Mouse (Mus musculus): ENCODE data around the gene Rdm1. TPM values are rescaled to one million over a fixed set of nuclear protein-coding genes. Genes with fewer than 3 reads are reported as not detected.
A peak's percentile ranks its signal among the peaks of the same experiment; 100 is the strongest.
"Not testable (repeated sequence)": the region's sequence is repeated elsewhere in the genome, so short reads cannot be mapped to it uniquely, and the experiment has no call there.

The Rdm1 gene
- total RNA-seq, 2 experiments from 2014 or later = 4.2 to 7.7 TPM

DNA sequence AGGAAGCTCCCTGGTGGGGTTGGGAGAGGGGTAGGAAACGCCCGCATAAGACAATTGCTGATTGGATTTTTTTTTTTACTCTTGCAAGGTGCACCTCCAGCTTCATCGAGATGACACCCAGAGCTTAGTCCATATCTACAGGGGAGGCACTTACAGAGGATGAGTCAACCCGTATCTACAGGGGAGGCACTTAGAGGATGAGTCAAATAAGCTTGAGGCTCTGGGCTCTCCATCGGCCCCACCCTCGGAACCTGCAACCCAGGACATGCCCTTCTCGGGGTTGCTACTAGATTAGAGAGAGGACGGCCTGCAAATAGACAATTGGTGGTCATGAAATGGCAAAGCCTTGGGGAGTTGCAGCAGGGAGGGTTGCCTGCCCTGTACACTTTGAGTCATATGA, 10.9 kb upstream of the Rdm1 start:
- DNase-seq (ENCODE audit: low spot score in 2 of 2) = no peak

DNA sequence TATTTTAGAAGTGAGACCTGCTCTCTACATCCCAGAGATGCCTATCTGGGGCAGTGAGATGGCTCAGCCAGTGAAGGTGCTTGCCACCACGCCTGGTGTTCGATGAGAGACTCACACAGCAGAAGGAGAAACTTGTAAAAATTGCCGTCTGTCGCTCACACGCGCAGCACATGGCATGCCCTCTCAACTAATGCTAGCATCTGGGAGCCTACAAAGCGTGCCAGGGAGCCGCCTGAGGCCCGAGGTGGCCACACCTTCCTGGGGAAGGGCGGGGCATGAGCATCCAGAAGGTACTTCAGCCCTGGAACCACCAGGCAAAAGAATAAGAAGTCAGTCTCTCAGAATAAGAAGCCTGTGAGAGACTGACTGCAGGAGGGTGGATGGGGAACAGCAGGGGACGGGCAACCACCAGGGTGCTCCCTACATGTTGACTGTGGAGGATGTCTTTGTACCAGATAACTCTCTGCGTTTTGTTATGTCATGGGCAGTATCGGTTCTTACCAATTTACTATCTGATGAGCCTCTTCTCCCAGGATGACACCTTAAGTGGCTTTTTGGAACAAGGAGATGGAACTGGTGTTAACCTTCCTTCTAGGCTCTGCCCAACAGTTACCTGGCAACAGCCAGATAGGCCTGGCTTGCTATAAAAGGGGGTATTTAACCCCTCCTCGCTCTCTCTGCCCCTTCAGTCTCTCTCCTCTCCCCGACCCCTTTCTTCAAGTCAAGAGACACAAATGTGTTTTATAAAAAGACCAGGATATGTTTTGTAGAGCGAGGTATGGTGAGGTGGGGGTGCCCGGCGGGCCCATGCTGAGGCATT, 9.8 kb upstream of the Rdm1 start:
- DNase-seq (ENCODE audit: low spot score in 2 of 2) = peak; percentile 22 to 48

DNA sequence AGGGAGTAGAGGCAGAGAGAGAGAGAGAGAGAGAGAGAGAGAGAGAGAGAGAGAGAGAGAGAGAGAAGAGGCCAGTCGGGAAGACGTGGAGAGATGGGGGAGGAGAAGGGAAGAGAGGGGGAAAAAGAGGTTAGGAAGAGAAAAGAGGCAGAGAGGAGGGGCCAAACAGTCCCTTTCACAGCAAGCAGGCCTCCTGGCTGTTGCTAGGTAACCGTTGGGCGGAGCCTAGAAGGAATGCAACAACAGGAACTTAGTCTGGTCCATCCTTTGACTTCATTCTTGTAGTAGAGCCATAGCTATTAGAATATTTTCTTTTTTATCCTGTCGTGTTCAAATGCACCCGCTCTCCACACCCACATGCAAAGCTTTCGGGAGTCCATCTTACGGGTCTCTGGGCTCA, 9.1 kb upstream of the Rdm1 start:
- DNase-seq (ENCODE audit: low spot score in 2 of 2) = peak; percentile 28 to 36

- no peak for DNase-seq (ENCODE audit: low spot score in 2 of 2)
Measured at GRCm38 (mm10) chr11:101618596-101618995, 8.4 kb upstream of the Rdm1 start.

- not testable (repeated sequence) for DNase-seq (ENCODE audit: low spot score in 2 of 2)
Measured at GRCm38 (mm10) chr11:101620022-101620655, 6.9 kb upstream of the Rdm1 start.

- DNase-seq (ENCODE audit: low spot score in 2 of 2) = no peak
Measured at GRCm38 (mm10) chr11:101626649-101626994, 373 bp upstream of the Rdm1 start.

DNA sequence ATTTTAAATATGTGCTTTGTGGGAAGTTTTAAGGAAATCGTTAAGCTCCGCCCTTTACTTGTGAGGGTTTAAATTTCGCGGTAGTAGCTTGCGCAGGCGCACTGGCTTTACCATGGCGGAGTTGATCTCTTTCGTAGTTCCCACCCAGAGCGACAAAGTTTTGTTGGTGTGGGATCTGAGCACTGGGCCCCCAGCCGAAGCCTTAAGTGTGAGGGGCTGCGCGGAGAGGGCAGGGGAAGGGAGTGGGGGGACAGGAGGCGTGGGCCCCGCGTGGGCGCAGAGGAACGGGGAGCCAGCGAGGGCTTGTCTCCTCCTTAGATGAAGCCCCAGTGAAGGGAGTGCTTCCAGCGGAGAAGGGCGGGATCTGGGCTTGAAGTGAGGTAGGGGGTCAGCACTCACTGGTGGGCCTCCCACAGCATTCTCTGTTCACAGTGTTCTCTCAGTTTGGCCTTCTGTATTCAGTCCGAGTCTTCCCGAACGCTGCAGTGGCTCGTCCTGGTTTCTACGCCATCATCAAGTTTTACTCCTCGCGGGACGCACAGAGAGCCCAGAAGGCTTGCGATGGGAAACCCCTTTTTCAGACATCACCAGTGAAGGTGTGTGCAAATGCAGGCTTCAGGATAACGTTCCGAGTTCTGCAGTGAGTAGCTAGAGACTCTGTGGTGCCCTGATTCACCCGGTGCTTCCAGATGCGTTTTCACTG, 1.0 kb downstream of the Rdm1 start:
- peak; percentile 89 to 91 for DNase-seq (ENCODE audit: low spot score in 2 of 2)

GRCm38 (mm10) chr11:101628733-101629417, 1.9 kb downstream of the Rdm1 start:
- not testable (repeated sequence) for DNase-seq (ENCODE audit: low spot score in 2 of 2)

DNA sequence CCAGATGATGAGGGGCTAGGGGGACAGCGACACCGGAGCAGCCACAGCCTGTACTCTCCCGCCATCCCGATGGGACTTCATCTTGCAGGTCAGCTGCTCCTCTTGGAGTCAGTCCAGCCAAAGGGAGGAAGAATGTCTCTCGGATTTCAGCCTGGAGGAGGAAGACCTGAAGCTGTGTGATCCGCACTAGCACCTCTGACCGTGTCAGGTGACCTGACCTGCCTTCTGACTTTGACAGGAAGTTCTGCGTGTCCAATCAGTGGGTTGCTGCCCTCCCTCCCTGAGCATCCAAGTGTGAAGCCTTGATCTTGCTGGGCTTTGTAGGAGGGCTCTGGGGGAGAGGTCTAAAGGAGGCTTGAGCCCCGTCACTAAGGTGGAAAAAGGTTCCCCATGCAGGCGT, 8.7 kb downstream of the Rdm1 start:
- no peak for DNase-seq (ENCODE audit: low spot score in 2 of 2)

- no peak for DNase-seq (ENCODE audit: low spot score in 2 of 2)
Measured at GRCm38 (mm10) chr11:101639761-101640160, 12.8 kb downstream of the Rdm1 start.

- DNase-seq (ENCODE audit: low spot score in 2 of 2) = peak; percentile 75 to 83
Measured at GRCm38 (mm10) chr11:101640857-101641709, 14.1 kb downstream of the Rdm1 start.

DNA sequence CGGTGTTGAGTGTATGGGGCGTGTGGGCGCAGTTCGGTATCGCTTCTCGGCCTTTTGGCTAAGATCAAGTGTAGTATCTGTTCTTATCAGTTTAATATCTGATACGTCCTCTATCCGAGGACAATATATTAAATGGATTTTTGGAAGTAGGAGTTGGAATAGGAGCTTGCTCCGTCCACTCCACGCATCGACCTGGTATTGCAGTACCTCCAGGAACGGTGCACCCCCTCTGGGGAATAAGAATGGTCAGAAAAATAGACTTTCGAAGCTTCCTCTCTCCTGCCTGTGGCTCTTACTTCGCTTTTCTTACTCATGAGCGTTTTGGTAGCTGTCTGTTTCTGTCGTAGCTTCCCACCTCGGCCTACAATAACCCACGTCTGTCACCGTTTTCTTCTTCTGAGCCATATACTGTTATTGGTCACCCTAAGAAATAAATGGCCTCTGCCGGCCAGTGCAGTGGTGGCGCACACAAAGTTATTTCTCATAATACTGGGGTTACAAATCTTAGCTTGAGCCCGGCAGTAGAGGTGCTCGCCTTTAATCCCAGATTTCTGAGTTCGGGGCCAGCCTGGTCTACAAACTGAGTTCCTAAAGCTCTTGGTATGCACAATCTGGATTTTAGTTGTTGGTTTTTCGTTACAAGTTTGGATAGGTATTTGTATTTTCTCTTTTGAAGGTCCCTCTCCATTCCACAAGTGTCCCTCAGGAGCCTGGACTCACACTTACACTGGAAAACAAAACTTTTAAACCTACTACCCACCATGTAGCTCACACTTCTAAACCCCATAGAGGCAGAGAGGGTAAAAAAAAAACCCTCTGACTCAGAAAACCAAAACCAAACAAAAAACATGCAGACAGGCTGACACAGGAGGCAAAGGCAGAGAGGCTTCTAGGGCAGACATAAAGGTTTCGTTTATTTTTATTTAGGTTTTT, 15.0 kb downstream of the Rdm1 start:
- DNase-seq (ENCODE audit: low spot score in 2 of 2) = peak; percentile 40 to 50

GRCm38 (mm10) chr11:101642931-101643330, 15.9 kb downstream of the Rdm1 start:
- DNase-seq (ENCODE audit: low spot score in 2 of 2) = no peak

DNA sequence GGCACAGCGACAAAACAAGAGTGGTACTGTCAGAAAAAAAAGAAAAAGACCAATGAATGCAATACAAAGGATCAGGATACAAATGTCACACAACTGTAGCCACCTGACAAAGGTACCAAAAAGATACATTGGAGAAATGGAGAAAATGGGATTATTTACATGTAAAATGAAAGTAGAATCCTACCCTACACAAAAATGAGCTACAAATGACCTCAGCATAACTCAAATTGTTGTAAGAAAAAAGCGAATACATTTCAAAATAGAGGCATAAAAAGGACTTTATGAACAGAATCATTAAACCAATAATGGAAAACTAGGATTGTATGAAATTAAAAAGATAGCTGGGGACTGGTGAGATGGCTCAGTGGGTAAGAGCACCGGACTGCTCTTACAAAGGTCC, 17.6 kb downstream of the Rdm1 start:
- DNase-seq (ENCODE audit: low spot score in 2 of 2) = no peak

DNA sequence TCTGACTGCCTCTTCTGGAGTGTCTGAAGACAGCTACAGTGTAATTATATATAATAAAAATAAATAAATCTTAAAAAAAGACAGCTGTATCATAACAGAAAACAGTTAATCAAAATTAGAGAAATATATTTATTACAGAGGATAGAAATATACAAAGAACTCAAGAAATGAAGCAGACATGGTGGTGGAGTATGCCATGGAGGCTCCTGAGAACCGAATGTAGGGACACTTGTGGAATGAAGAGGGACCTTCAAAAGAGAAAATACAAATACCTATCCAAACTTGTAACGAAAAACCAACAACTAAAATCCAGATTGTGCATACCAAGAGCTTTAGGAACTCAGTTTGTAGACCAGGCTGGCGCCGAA, 18.0 kb downstream of the Rdm1 start:
- not testable (repeated sequence) for DNase-seq (ENCODE audit: low spot score in 2 of 2)

GRCm38 (mm10) chr11:101645411-101646282, 18.7 kb downstream of the Rdm1 start:
- DNase-seq (ENCODE audit: low spot score in 2 of 2) = peak; percentile 69

DNA sequence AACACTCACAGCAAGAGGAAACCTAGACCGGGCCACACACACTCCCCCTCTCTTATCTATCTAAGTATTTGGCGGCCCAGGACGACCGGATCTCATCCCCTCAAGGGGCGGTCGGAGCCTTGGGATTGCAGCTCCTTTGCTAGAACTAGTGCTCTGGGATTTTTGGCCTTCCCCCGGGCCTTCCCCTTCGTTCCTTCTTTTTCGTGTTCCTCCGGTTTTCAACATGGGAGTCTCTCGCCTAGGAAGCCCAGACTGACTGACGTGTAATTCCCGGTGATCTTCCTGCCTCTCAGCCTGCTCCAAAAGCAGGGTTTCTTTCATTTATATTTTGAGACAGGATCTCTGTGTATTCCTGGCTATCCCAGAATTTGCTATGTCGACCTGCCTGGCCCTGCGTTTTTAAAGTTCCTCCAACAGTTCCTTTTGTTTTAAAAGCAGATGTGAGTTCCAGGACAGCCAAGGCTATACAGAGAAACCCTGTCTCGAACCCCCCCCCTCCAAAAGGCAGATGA, 19.3 kb downstream of the Rdm1 start:
- DNase-seq (ENCODE audit: low spot score in 2 of 2) = not testable (repeated sequence)

DNA sequence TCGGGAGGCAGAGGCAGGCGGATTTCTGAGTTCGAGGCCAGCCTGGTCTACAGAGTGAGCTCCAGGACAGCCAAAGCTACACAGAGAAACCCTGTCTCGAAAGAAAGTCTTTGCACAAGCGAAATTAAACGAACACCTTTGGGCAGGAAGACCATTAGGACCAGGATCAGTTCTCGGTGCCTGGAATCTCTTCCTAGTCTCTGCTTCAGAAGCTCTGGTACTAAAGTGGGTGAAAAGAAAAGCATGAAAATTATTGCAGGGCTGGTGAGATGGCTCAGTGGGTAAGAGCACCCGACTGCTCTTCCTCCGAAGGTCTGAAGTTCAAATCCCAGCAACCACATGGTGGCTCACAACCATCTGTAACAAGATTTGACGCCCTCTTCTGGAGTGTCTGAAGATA, 20.1 kb downstream of the Rdm1 start:
- DNase-seq (ENCODE audit: low spot score in 2 of 2) = not testable (repeated sequence)
